Mouse (Mus musculus): Measurements from ENCODE around the gene Sumo3. TPM values are rescaled to one million over a fixed set of nuclear protein-coding genes. Genes with fewer than 3 reads are reported as not detected.
A peak's percentile ranks its signal among the peaks of the same experiment; 100 is the strongest.

Gene Sumo3
- polyA plus RNA-seq, 1 experiment from 2014 or later = 111 TPM

DNA sequence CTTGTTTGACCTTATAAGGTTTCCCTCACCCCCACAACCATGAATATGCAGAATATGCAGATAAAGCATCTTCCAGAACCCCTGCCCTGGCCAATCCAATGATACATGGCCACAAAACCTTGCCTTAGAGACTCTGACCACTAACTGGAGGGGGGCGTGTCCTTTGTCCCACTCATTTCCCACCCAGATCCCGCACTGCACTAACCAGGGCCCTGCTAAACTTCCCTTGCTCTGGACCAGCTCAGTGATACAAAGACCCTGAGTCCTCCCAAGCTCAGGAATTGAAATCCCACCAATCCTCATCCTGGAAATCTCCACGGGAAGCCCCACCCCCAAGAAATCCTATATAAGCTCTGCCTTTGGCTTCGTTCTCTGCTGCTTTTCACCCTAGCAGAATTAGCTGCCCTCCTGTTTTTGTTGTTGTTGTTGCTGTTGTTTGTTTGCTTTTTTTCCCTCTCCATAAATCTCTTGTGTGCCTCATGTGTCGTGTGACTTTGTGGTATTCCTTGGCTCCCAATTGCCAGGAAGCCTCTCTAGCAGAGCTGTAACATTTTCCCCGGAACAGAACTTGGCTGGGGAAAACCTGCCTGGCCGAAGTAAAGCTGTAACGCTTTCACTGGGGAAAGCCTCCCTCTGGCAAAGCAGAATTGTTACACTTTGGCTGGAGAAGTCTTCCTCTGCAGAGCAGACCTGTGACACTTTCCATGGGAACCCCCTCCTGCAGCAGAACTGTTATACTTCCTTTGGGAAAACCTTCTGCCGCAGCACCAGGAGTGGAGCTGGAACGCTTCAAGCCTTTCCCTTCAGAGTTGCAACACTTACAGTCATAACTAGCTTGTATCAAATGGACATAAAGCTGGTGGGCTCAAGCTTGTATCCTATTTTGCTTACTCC is 25.6 kb upstream of the Sumo3 start:
- peaks cover 25% of the 10 kb centered on the region for H3K4me1 ChIP-seq (ENCODE audit: insufficient read depth)
- peaks cover 3% of the 10 kb centered on the region; the same call in 1 of the 2 replicates for H3K36me3 ChIP-seq (replicated peaks; ENCODE audit: insufficient read depth, low read length)
- TF ChIP-seq EP300 (IDR thresholded peaks at IDR 0.05; ENCODE audit: low read depth) (no peak), CTCF (IDR thresholded peaks at IDR 0.05; ENCODE audit: low read depth) (no peak)
- H3K4me2 ChIP-seq (ENCODE audit: low read depth, low read length) = peak overlapping the region; percentile 83; the same call in 1 of the 2 replicates
- ATAC-seq (no peak), DNase-seq (no peak)
- H3K9me3 ChIP-seq (ENCODE audit: low read length) = no peaks in the 10 kb centered on the region
- no peak overlapping the region for H3K4me3 ChIP-seq (ENCODE audit: low read depth, low read length)
- WGBS (ENCODE audit: insufficient replicate concordance) = 62% methylated on average over 10 of the region's 10 CpGs
- 0 out of 2 replicates have a peak overlapping the region, but pooled peaks have one; percentile 99 for H3K27ac ChIP-seq (ENCODE audit: low read depth)
- no peak overlapping the region; the same call in 1 of the 2 replicates for H3K9ac ChIP-seq (replicated peaks)
- H3K27me3 ChIP-seq (ENCODE audit: insufficient read depth, low read length) = no peaks in the 10 kb centered on the region

DNA sequence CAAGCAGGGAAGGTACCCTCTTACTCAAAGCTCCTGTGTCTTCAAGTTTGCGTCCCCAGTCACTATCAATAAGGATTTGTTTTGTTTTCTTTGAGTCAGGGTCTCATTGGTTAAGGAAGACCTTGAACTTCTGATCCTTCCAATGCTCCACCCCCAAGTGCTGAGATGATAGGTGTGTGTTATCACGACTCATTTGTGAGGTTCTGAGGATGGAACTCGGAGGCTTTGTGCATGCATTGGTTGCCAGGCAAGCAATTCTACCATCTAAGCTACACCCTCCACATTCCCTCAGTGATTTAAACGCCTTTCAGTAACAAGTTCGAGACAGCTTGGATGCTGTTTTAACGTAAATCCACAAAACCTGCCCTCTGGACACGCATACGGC is 24.9 kb upstream of the Sumo3 start:
- ATAC-seq = no peak
- 6% methylated on average over 8 of the region's 8 CpGs for WGBS (ENCODE audit: insufficient replicate concordance)
- DNase-seq = no peak
- no peak for TF ChIP-seq CTCF (IDR thresholded peaks at IDR 0.05; ENCODE audit: low read depth)
- TF ChIP-seq EP300 (IDR thresholded peaks at IDR 0.05; ENCODE audit: low read depth) = no peak
- Histone ChIP-seq H3K27ac (ENCODE audit: low read depth) (peak overlapping the region; percentile 99), H3K36me3 (replicated peaks; ENCODE audit: insufficient read depth, low read length) (peaks cover 3% of the 10 kb centered on the region), H3K4me3 (ENCODE audit: low read depth, low read length) (peak overlapping the region; percentile 73), H3K4me1 (ENCODE audit: insufficient read depth) (peaks cover 29% of the 10 kb centered on the region), H3K27me3 (ENCODE audit: insufficient read depth, low read length) (no peaks in the 10 kb centered on the region), H3K9ac (replicated peaks) (peak overlapping the region; percentile 82), H3K4me2 (ENCODE audit: low read depth, low read length) (peak overlapping the region; percentile 83), H3K9me3 (ENCODE audit: low read length) (no peaks in the 10 kb centered on the region)

DNA sequence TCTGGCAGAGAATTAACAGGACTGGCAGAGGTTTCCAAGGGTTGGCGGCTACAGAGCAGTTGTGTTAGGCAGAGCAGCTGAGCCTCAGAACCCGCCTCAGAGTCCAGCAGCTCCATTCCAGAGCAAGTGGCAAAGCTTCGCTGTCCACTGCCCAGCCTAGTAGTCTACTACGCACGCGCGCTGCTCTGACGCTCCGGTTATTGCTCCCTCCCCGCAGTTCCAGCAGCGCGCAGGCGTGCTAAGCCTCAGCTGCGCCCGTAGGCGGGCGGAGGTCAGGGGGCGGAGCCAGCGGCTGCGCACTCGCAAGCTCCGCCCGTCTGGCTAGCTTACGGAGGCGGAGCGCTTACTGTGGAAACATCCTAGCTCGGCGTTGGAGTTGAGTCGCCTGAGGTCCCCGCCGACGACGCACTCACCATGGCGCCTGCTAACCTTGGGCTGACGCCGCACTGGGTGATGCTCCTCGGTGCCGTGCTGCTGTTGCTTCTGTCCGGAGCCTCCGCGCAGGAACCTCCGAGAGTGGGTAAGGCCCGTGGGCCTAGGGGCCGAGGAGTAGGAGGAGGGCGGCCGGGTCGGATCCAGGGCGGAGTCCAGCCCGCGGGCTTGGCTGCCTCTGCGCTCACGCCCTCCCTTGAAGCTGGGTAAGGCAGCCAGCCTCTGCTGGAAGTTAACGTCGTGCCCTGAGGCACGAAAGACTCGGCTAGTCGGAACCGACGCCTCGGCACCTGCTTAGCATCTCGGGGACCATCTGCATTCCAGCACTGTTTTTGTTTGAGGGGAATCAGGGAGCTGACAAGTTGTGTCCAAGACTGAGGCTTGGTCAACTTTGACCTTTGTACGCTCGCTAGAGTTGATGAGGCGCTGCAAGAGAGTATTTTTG is 24.3 kb upstream of the Sumo3 start, which contains the start of gene Pttg1ip:
TSS of gene Pttg1ip (plus strand) at position 313 of the 877 bp plus-strand sequence.
- DNase-seq = peak; percentile 97
- peak within 1 kb of the TSS; percentile 82 for H3K9ac ChIP-seq (replicated peaks)
- peaks cover 35% of the 10 kb centered on the region for H3K4me1 ChIP-seq (ENCODE audit: insufficient read depth)
- H3K36me3 ChIP-seq (replicated peaks; ENCODE audit: insufficient read depth, low read length) = peaks cover 3% of the 10 kb centered on the region
- peak within 1 kb of the TSS; percentile 73 for H3K4me3 ChIP-seq (ENCODE audit: low read depth, low read length)
- ATAC-seq = peak; percentile 94
- H3K27me3 ChIP-seq (ENCODE audit: insufficient read depth, low read length) = no peaks in the 10 kb centered on the region
- under 1% methylated on average over 64 of the region's 64 CpGs for WGBS (ENCODE audit: insufficient replicate concordance)
- H3K27ac ChIP-seq (ENCODE audit: low read depth) = peak within 1 kb of the TSS; percentile 99
- H3K4me2 ChIP-seq (ENCODE audit: low read depth, low read length) = peak within 1 kb of the TSS; percentile 83
- TF ChIP-seq EP300 (IDR thresholded peaks at IDR 0.05; ENCODE audit: low read depth) (no peak), CTCF (IDR thresholded peaks at IDR 0.05; ENCODE audit: low read depth) (no peak)
- no peaks in the 10 kb centered on the region for H3K9me3 ChIP-seq (ENCODE audit: low read length)

DNA sequence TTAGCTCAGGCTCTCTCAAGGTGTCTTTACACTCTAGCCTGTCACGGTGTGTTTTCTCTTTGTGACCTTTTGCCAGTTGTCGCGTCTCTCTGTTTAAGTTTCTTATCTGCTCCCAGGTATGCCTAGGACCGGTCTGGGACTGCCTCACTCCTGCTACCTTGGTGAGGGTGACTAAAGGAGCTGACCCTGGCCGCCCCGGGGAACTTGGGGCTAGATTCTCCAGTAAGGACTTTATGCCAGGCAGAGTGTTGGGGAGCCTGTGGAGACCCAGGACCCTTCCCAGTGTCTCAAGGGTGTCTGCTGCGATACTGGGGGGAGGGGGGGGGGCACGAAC is 23.6 kb upstream of the Sumo3 start:
- peaks cover 4% of the 10 kb centered on the region for H3K36me3 ChIP-seq (replicated peaks; ENCODE audit: insufficient read depth, low read length)
- TF ChIP-seq CTCF (IDR thresholded peaks at IDR 0.05; ENCODE audit: low read depth) (no peak), EP300 (IDR thresholded peaks at IDR 0.05; ENCODE audit: low read depth) (no peak)
- ATAC-seq (peak; percentile 5; the same call in 1 of the 2 replicates), DNase-seq (no peak)
- WGBS (ENCODE audit: insufficient replicate concordance) = 6% methylated on average over 8 of the region's 8 CpGs
- peaks cover 41% of the 10 kb centered on the region for H3K4me1 ChIP-seq (ENCODE audit: insufficient read depth)
- H3K27me3 ChIP-seq (ENCODE audit: insufficient read depth, low read length) = no peaks in the 10 kb centered on the region
- no peaks in the 10 kb centered on the region for H3K9me3 ChIP-seq (ENCODE audit: low read length)
- peak overlapping the region; percentile 83 for H3K4me2 ChIP-seq (ENCODE audit: low read depth, low read length)
- peak overlapping the region; percentile 82 for H3K9ac ChIP-seq (replicated peaks)
- peak overlapping the region; percentile 73 for H3K4me3 ChIP-seq (ENCODE audit: low read depth, low read length)
- peak overlapping the region; percentile 99 for H3K27ac ChIP-seq (ENCODE audit: low read depth)

DNA sequence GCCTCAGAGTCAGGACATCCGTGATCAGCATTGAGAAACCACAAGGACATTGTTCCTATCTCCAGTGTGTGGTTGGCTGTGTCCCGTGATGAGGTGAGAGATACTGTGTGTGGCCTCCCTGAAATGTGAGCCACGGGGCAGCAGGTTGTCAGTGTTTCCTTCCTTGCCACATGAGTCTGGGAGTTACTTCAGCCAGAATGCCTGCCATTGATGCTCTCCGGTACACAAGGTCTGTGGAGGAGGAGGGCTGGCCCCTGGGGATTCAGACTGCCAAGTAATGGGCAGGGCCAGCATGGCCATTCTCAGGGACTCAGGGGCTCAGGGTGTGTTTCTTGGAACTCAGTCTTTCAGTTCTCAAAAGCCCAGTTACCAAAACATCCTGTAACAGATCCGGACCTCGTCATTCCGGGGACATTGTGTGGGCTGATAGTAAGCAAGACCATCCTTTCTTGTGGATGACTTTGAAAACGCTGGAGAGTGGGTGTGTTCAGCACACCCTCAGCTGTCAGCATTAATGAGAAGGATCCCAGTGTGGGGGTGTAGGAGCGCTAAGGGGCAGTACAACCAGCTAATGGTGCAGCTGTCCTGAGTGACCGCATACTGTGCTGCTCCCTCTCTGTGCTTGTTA is 22.0 kb upstream of the Sumo3 start:
- Histone ChIP-seq H3K4me3 (ENCODE audit: low read depth, low read length) (peak overlapping the region; percentile 19; the same call in 1 of the 2 replicates), H3K4me1 (ENCODE audit: insufficient read depth) (peaks cover 57% of the 10 kb centered on the region)
- 37% methylated on average over 10 of the region's 10 CpGs for WGBS (ENCODE audit: insufficient replicate concordance)

More for the DNA sequence above, 22.0 kb upstream of the Sumo3 start:
- peak overlapping the region; percentile 99; the same call in 1 of the 2 replicates for H3K27ac ChIP-seq (ENCODE audit: low read depth)
- H3K36me3 ChIP-seq (replicated peaks; ENCODE audit: insufficient read depth, low read length) = peaks cover 10% of the 10 kb centered on the region
- peak overlapping the region; percentile 83 for H3K4me2 ChIP-seq (ENCODE audit: low read depth, low read length)
- H3K9ac ChIP-seq (replicated peaks) = peak overlapping the region; percentile 26; the same call in 1 of the 2 replicates
- no peaks in the 10 kb centered on the region for H3K9me3 ChIP-seq (ENCODE audit: low read length)
- no peak for TF ChIP-seq CTCF (IDR thresholded peaks at IDR 0.05; ENCODE audit: low read depth)
- peak; percentile 52 for TF ChIP-seq EP300 (IDR thresholded peaks at IDR 0.05; ENCODE audit: low read depth)
- DNase-seq (peak; percentile 34), ATAC-seq (peak; percentile 3; the same call in 1 of the 2 replicates)
- H3K27me3 ChIP-seq (ENCODE audit: insufficient read depth, low read length) = no peaks in the 10 kb centered on the region
